Mouse (Mus musculus): ENCODE measurements around the gene Spag7. TPM values are rescaled to one million over a fixed set of nuclear protein-coding genes. Genes with fewer than 3 reads are reported as not detected.
A peak's percentile ranks its signal among the peaks of the same experiment; 100 is the strongest.

Gene Spag7
- 132 and 146 TPM in 2 replicates for polyA plus RNA-seq (2014; fragmentation: Nextera tagmentation; extraction: Ambion mirVana)

GRCm38 (mm10) chr11:70668771-70669505 lies at the start of gene Spag7:
TSS of gene Spag7 (minus strand) at chr11:70669416.
- peak within 1 kb of the TSS; percentile 89 for H3K27ac ChIP-seq (ENCODE audit: low read depth, low read length)
- no peaks in the 10 kb centered on the region for H3K27me3 ChIP-seq (replicated peaks; ENCODE audit: control insufficient read depth, insufficient read depth, low read length)
- H3K4me3 ChIP-seq (ENCODE audit: low read depth, low read length): peak within 1 kb of the TSS; percentile 66
- WGBS: under 1% methylated on average over 44 of the region's 44 CpGs
- peaks cover 22% of the 10 kb centered on the region for H3K4me1 ChIP-seq (replicated peaks; ENCODE audit: control insufficient read depth, insufficient read depth, low read length)
- DNase-seq (ENCODE audit: low spot score) (peak; percentile 95), ATAC-seq (replicated peaks; ENCODE audit: low FRiP score) (peak; percentile 94)
- peak within 1 kb of the TSS; percentile 77 for H3K9ac ChIP-seq (ENCODE audit: low read depth, low read length)
- no peaks in the 10 kb centered on the region for H3K9me3 ChIP-seq (ENCODE audit: control insufficient read depth, low read length)
- peaks cover 16% of the 10 kb centered on the region for H3K36me3 ChIP-seq (ENCODE audit: control insufficient read depth, insufficient read depth, low read length)
- H3K4me2 ChIP-seq: peak within 1 kb of the TSS; percentile 84

GRCm38 (mm10) chr11:70718481-70718880 lies 49.3 kb upstream of the Spag7 start:
- no peaks in the 10 kb centered on the region for H3K27me3 ChIP-seq (replicated peaks; ENCODE audit: control insufficient read depth, insufficient read depth, low read length)
- H3K9ac ChIP-seq (ENCODE audit: low read depth, low read length): no peak overlapping the region
- no peaks in the 10 kb centered on the region for H3K9me3 ChIP-seq (ENCODE audit: control insufficient read depth, low read length)
- ATAC-seq (replicated peaks; ENCODE audit: low FRiP score) (no peak), DNase-seq (ENCODE audit: low spot score) (no peak)
- WGBS: 81% methylated on average over 5 of the region's 5 CpGs
- H3K4me1 ChIP-seq (replicated peaks; ENCODE audit: control insufficient read depth, insufficient read depth, low read length): no peaks in the 10 kb centered on the region
- H3K36me3 ChIP-seq (ENCODE audit: control insufficient read depth, insufficient read depth, low read length): peaks cover 16% of the 10 kb centered on the region; the same call in 1 of the 2 replicates
- no peak overlapping the region for H3K4me3 ChIP-seq (ENCODE audit: low read depth, low read length)
- H3K27ac ChIP-seq (ENCODE audit: low read depth, low read length): no peak overlapping the region
- no peak overlapping the region for H3K4me2 ChIP-seq

- H3K27me3 ChIP-seq (replicated peaks; ENCODE audit: control insufficient read depth, insufficient read depth, low read length): no peaks in the 10 kb centered on the region
- no peaks in the 10 kb centered on the region for H3K9me3 ChIP-seq (ENCODE audit: control insufficient read depth, low read length)
- no peak overlapping the region for H3K9ac ChIP-seq (ENCODE audit: low read depth, low read length)
- no peak overlapping the region for H3K4me3 ChIP-seq (ENCODE audit: low read depth, low read length)
- no peak for DNase-seq (ENCODE audit: low spot score)
- peaks cover 10% of the 10 kb centered on the region; the same call in 1 of the 2 replicates for H3K36me3 ChIP-seq (ENCODE audit: control insufficient read depth, insufficient read depth, low read length)
- 75% methylated on average over 6 of the region's 6 CpGs for WGBS
- ATAC-seq (replicated peaks; ENCODE audit: low FRiP score): no peak
- no peak overlapping the region for H3K4me2 ChIP-seq
- no peaks in the 10 kb centered on the region for H3K4me1 ChIP-seq (replicated peaks; ENCODE audit: control insufficient read depth, insufficient read depth, low read length)
- H3K27ac ChIP-seq (ENCODE audit: low read depth, low read length): no peak overlapping the region
These were observed 46.6 kb upstream of the Spag7 start for GRCm38 (mm10) chr11:70715832-70716231.

- ATAC-seq (replicated peaks; ENCODE audit: low FRiP score): no peak
- peaks cover 8% of the 10 kb centered on the region; the same call in 1 of the 2 replicates for H3K36me3 ChIP-seq (ENCODE audit: control insufficient read depth, insufficient read depth, low read length)
- no peak overlapping the region for H3K4me2 ChIP-seq
- no peak overlapping the region for H3K27ac ChIP-seq (ENCODE audit: low read depth, low read length)
- no peak overlapping the region for H3K9ac ChIP-seq (ENCODE audit: low read depth, low read length)
- H3K9me3 ChIP-seq (ENCODE audit: control insufficient read depth, low read length): no peaks in the 10 kb centered on the region
- 79% methylated on average over 6 of the region's 6 CpGs for WGBS
- no peaks in the 10 kb centered on the region for H3K27me3 ChIP-seq (replicated peaks; ENCODE audit: control insufficient read depth, insufficient read depth, low read length)
- H3K4me3 ChIP-seq (ENCODE audit: low read depth, low read length): no peak overlapping the region
- DNase-seq (ENCODE audit: low spot score): no peak
- no peaks in the 10 kb centered on the region for H3K4me1 ChIP-seq (replicated peaks; ENCODE audit: control insufficient read depth, insufficient read depth, low read length)
These were observed 44.0 kb upstream of the Spag7 start for GRCm38 (mm10) chr11:70713222-70713621.

GRCm38 (mm10) chr11:70711026-70711425 lies 41.8 kb upstream of the Spag7 start:
- Histone ChIP-seq H3K27me3 (replicated peaks; ENCODE audit: control insufficient read depth, insufficient read depth, low read length) (no peaks in the 10 kb centered on the region), H3K9ac (ENCODE audit: low read depth, low read length) (no peak overlapping the region), H3K4me1 (replicated peaks; ENCODE audit: control insufficient read depth, insufficient read depth, low read length) (no peaks in the 10 kb centered on the region), H3K4me3 (ENCODE audit: low read depth, low read length) (no peak overlapping the region), H3K36me3 (ENCODE audit: control insufficient read depth, insufficient read depth, low read length) (peaks cover 3% of the 10 kb centered on the region; the same call in 1 of the 2 replicates), H3K9me3 (ENCODE audit: control insufficient read depth, low read length) (no peaks in the 10 kb centered on the region), H3K27ac (ENCODE audit: low read depth, low read length) (no peak overlapping the region), H3K4me2 (no peak overlapping the region)
- DNase-seq (ENCODE audit: low spot score) (no peak), ATAC-seq (replicated peaks; ENCODE audit: low FRiP score) (no peak)
- WGBS: 90% methylated on average over 10 of the region's 10 CpGs

GRCm38 (mm10) chr11:70706127-70706526 lies 36.9 kb upstream of the Spag7 start:
- Histone ChIP-seq H3K36me3 (ENCODE audit: control insufficient read depth, insufficient read depth, low read length) (peaks cover 6% of the 10 kb centered on the region), H3K27ac (ENCODE audit: low read depth, low read length) (no peak overlapping the region), H3K9me3 (ENCODE audit: control insufficient read depth, low read length) (no peaks in the 10 kb centered on the region), H3K4me2 (no peak overlapping the region), H3K27me3 (replicated peaks; ENCODE audit: control insufficient read depth, insufficient read depth, low read length) (peaks cover 6% of the 10 kb centered on the region; the same call in 1 of the 2 replicates), H3K4me1 (replicated peaks; ENCODE audit: control insufficient read depth, insufficient read depth, low read length) (peaks cover 8% of the 10 kb centered on the region; the same call in 1 of the 2 replicates), H3K4me3 (ENCODE audit: low read depth, low read length) (no peak overlapping the region), H3K9ac (ENCODE audit: low read depth, low read length) (no peak overlapping the region)
- WGBS: 75% methylated on average over 3 of the region's 3 CpGs
- ATAC-seq (replicated peaks; ENCODE audit: low FRiP score): no peak
- no peak for DNase-seq (ENCODE audit: low spot score)

GRCm38 (mm10) chr11:70702781-70703180 lies 33.6 kb upstream of the Spag7 start:
- H3K27ac ChIP-seq (ENCODE audit: low read depth, low read length): no peak overlapping the region
- DNase-seq (ENCODE audit: low spot score): no peak
- ATAC-seq (replicated peaks; ENCODE audit: low FRiP score): no peak
- no peak overlapping the region for H3K4me2 ChIP-seq
- no peak overlapping the region; the same call in 1 of the 2 replicates for H3K9ac ChIP-seq (ENCODE audit: low read depth, low read length)
- H3K9me3 ChIP-seq (ENCODE audit: control insufficient read depth, low read length): no peaks in the 10 kb centered on the region
- H3K4me1 ChIP-seq (replicated peaks; ENCODE audit: control insufficient read depth, insufficient read depth, low read length): peaks cover 10% of the 10 kb centered on the region; the same call in 1 of the 2 replicates
- H3K27me3 ChIP-seq (replicated peaks; ENCODE audit: control insufficient read depth, insufficient read depth, low read length): peaks cover 8% of the 10 kb centered on the region; the same call in 1 of the 2 replicates
- WGBS: 67% methylated on average over 6 of the region's 6 CpGs
- no peak overlapping the region for H3K4me3 ChIP-seq (ENCODE audit: low read depth, low read length)
- peaks cover 6% of the 10 kb centered on the region for H3K36me3 ChIP-seq (ENCODE audit: control insufficient read depth, insufficient read depth, low read length)

GRCm38 (mm10) chr11:70701984-70702733 lies 32.9 kb upstream of the Spag7 start:
- Histone ChIP-seq H3K27me3 (replicated peaks; ENCODE audit: control insufficient read depth, insufficient read depth, low read length) (peaks cover 8% of the 10 kb centered on the region; the same call in 1 of the 2 replicates), H3K9ac (ENCODE audit: low read depth, low read length) (peak overlapping the region; percentile 5; the same call in 1 of the 2 replicates), H3K9me3 (ENCODE audit: control insufficient read depth, low read length) (no peaks in the 10 kb centered on the region), H3K4me3 (ENCODE audit: low read depth, low read length) (no peak overlapping the region; the same call in 1 of the 2 replicates), H3K36me3 (ENCODE audit: control insufficient read depth, insufficient read depth, low read length) (peaks cover 6% of the 10 kb centered on the region), H3K4me2 (peak overlapping the region; percentile 93), H3K4me1 (replicated peaks; ENCODE audit: control insufficient read depth, insufficient read depth, low read length) (peaks cover 10% of the 10 kb centered on the region; the same call in 1 of the 2 replicates), H3K27ac (ENCODE audit: low read depth, low read length) (no peak overlapping the region)
- 80% methylated on average over 6 of the region's 6 CpGs for WGBS
- DNase-seq (ENCODE audit: low spot score) (no peak), ATAC-seq (replicated peaks; ENCODE audit: low FRiP score) (no peak)
